Mouse (Mus musculus): ENCODE data around the gene Lix1. TPM values are rescaled to one million over a fixed set of nuclear protein-coding genes. Genes with fewer than 3 reads are reported as not detected.
"Not testable (repeated sequence)": the region's sequence is repeated elsewhere in the genome, so short reads cannot be mapped to it uniquely, and the experiment has no call there.

Gene Lix1
- polyA plus RNA-seq, 2 experiments: 0.14 to 0.16 TPM

DNA sequence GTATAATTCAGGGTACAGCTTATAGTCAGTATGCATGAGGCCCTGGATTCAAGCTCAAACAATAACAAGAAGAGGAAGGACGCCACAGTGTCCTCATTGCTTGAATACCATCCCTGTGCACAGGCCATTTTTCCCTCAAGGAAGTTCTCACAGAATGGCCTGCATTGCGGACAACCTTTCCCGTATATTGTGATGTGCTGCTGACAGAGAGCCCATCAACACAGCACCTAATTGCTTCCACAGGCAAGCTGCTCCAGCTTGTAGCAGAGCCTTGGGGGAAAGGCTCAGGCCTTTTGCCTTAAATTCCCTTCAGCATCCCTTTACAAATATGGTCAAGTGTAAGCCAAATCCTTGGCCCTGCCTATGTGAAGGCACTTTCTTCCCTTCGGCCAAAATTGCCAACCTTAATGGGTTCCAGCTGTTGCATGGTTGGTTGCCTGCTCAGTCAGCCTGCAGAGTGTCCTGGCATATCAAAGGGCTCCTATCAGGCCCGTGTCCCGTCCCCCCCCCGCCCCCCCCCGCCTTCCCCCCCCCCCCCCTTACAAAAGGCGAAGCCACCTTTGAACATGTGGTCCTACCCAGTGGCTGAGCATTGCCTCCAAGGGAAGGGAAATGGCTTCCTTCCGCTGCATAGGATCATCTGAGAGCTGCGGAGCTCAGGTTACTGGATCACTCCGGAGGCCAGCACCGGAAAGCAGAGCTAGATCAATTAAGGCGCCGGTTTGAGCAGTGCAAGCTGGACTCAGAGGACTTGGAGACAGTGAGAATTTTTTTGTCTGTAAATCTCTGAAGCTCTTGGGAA lies 88.5 kb downstream of the Lix1 start:
- no peak overlapping the region for H3K4me3 ChIP-seq (ENCODE audit: insufficient read depth in 1 of 2, low read depth in 2 of 2, low read length in 2 of 2)
- no peak overlapping the region for H3K4me2 ChIP-seq (ENCODE audit: low read depth)
- H3K36me3 ChIP-seq (replicated peaks; ENCODE audit: control insufficient read depth, insufficient read depth, low read depth): no peaks in the 10 kb centered on the region
- ATAC-seq (ENCODE audit: insufficient read depth) (no peak), DNase-seq (ENCODE audit: low read depth in 3 of 3, low spot score in 3 of 3) (no peak)
- TF ChIP-seq EP300 (IDR thresholded peaks at IDR 0.05; ENCODE audit: low read depth) (no peak), CTCF (IDR thresholded peaks at IDR 0.05; ENCODE audit: low read depth) (no peak)
- WGBS (ENCODE audit: insufficient replicate concordance): 47% methylated on average over 14 of the region's 15 CpGs
- no peak overlapping the region for H3K27ac ChIP-seq
- no peak overlapping the region for H3K9ac ChIP-seq (replicated peaks)
- no peaks in the 10 kb centered on the region for H3K4me1 ChIP-seq (replicated peaks; ENCODE audit: control insufficient read depth in 2 of 2, insufficient read depth in 2 of 2, low read length in 1 of 2)
- no peaks in the 10 kb centered on the region for H3K27me3 ChIP-seq (ENCODE audit: control insufficient read depth, insufficient read depth, low read length)
- H3K9me3 ChIP-seq (ENCODE audit: control insufficient read depth, low read length): no peaks in the 10 kb centered on the region

DNA sequence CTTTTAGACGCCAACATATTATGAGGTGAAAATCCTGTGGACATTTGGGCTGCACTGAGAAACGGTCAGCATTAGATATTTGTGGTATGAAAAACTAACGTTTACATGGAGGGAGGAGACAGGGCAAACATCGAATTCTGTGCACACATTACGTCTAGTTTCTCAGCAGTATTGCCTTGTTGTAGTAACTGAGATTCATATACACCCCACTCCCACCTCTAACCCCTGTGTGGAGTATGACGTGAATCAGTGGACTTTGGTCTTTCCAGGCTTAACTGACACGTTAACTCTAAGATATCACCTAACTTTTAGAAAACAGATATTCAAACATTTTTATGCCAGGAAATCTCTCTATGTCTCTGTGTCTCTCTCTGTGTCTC lies 89.1 kb downstream of the Lix1 start:
- TF ChIP-seq EP300 (IDR thresholded peaks at IDR 0.05; ENCODE audit: low read depth) (no peak), CTCF (IDR thresholded peaks at IDR 0.05; ENCODE audit: low read depth) (no peak)
- Histone ChIP-seq H3K9ac (replicated peaks) (no peak overlapping the region), H3K4me2 (ENCODE audit: low read depth) (no peak overlapping the region), H3K36me3 (replicated peaks; ENCODE audit: control insufficient read depth, insufficient read depth, low read depth) (no peaks in the 10 kb centered on the region), H3K4me3 (ENCODE audit: insufficient read depth in 1 of 2, low read depth in 2 of 2, low read length in 2 of 2) (no peak overlapping the region), H3K4me1 (replicated peaks; ENCODE audit: control insufficient read depth in 2 of 2, insufficient read depth in 2 of 2, low read length in 1 of 2) (no peaks in the 10 kb centered on the region), H3K9me3 (ENCODE audit: control insufficient read depth, low read length) (no peaks in the 10 kb centered on the region), H3K27ac (no peak overlapping the region), H3K27me3 (ENCODE audit: control insufficient read depth, insufficient read depth, low read length) (no peaks in the 10 kb centered on the region)
- ATAC-seq (ENCODE audit: insufficient read depth) (no peak), DNase-seq (ENCODE audit: low read depth in 3 of 3, low spot score in 3 of 3) (no peak)
- 56% methylated on average over 7 of the region's 7 CpGs for WGBS (ENCODE audit: insufficient replicate concordance)

DNA sequence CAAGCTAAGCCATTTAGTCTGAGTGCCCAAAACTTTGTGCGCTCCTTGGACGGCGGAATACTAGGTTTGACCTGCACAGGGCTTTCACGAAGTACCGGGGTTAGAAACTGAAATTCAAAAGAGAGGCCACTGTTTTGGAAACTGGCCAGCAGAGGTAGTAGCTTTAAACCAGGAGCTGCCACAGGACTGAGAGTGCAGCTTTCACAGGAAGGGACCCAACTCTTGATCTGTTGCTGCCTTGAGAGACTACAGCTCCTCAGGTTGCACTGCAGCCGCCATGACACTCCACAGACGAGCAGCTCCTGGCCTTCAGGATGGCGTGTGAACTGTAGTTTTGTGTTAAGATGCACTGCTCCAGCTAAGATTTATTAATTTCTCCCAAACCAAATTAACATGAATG lies 89.6 kb downstream of the Lix1 start:
- DNase-seq (ENCODE audit: low read depth in 3 of 3, low spot score in 3 of 3) (no peak), ATAC-seq (ENCODE audit: insufficient read depth) (no peak)
- Histone ChIP-seq H3K27me3 (ENCODE audit: control insufficient read depth, insufficient read depth, low read length) (no peaks in the 10 kb centered on the region), H3K4me3 (ENCODE audit: insufficient read depth in 1 of 2, low read depth in 2 of 2, low read length in 2 of 2) (no peak overlapping the region), H3K27ac (no peak overlapping the region), H3K9ac (replicated peaks) (no peak overlapping the region), H3K9me3 (ENCODE audit: control insufficient read depth, low read length) (no peaks in the 10 kb centered on the region), H3K4me2 (ENCODE audit: low read depth) (no peak overlapping the region), H3K4me1 (replicated peaks; ENCODE audit: control insufficient read depth in 2 of 2, insufficient read depth in 2 of 2, low read length in 1 of 2) (no peaks in the 10 kb centered on the region), H3K36me3 (replicated peaks; ENCODE audit: control insufficient read depth, insufficient read depth, low read depth) (no peaks in the 10 kb centered on the region)
- WGBS (ENCODE audit: insufficient replicate concordance): 74% methylated on average over 8 of the region's 8 CpGs
- TF ChIP-seq CTCF (IDR thresholded peaks at IDR 0.05; ENCODE audit: low read depth): no peak
- no peak for TF ChIP-seq EP300 (IDR thresholded peaks at IDR 0.05; ENCODE audit: low read depth)

DNA sequence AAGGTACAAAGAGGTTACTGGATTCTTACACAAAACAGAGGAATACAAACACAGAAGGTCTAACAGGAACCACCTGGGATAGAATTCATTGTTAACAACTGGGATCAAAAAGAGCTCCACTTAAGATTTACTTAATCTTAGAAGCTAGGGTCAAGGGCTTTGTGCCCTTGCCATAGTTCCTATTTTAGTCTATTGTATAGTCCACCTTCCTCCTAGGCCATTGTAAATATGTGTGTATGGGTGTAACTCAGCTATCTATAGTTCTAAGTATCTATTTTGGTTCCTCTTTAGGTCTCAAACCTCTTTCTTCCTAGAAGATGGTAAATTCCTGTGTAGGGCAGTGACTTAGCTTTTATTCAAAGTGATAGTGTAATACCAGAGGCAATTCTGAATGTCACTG lies 93.8 kb downstream of the Lix1 start:
- H3K9me3 ChIP-seq (ENCODE audit: control insufficient read depth, low read length); DNase-seq (ENCODE audit: low read depth in 3 of 3, low spot score in 3 of 3); H3K4me2 ChIP-seq (ENCODE audit: low read depth); H3K4me1 ChIP-seq (replicated peaks; ENCODE audit: control insufficient read depth in 2 of 2, insufficient read depth in 2 of 2, low read length in 1 of 2); H3K9ac ChIP-seq (replicated peaks); H3K27me3 ChIP-seq (ENCODE audit: control insufficient read depth, insufficient read depth, low read length); H3K27ac ChIP-seq; H3K36me3 ChIP-seq (replicated peaks; ENCODE audit: control insufficient read depth, insufficient read depth, low read depth); ATAC-seq (ENCODE audit: insufficient read depth); H3K4me3 ChIP-seq (ENCODE audit: insufficient read depth in 1 of 2, low read depth in 2 of 2, low read length in 2 of 2): not testable (repeated sequence)

DNA sequence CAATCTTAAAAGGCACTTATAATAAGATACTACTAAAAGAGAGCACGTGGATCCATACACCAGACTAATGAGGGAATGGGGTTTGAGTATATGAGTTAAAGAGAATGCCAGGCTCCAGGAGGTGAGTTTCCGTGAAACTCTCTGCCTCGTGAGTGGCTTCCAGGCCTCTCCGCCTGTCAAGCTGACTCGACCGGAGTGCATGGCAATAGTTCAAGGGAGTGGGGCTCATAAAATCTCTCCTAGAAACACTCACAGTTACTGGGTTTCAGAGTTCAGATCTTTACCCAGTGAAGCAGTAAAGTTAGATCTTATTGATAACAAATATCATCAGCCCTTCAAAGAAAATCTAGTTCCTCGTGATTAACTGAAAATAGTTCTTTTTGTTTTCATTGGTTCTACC lies 94.3 kb downstream of the Lix1 start:
- H3K4me2 ChIP-seq (ENCODE audit: low read depth): no peak overlapping the region
- no peaks in the 10 kb centered on the region for H3K9me3 ChIP-seq (ENCODE audit: control insufficient read depth, low read length)
- H3K4me1 ChIP-seq (replicated peaks; ENCODE audit: control insufficient read depth in 2 of 2, insufficient read depth in 2 of 2, low read length in 1 of 2): no peaks in the 10 kb centered on the region
- no peak overlapping the region for H3K9ac ChIP-seq (replicated peaks)
- no peak overlapping the region for H3K27ac ChIP-seq
- no peak overlapping the region for H3K4me3 ChIP-seq (ENCODE audit: insufficient read depth in 1 of 2, low read depth in 2 of 2, low read length in 2 of 2)
- H3K36me3 ChIP-seq (replicated peaks; ENCODE audit: control insufficient read depth, insufficient read depth, low read depth): no peaks in the 10 kb centered on the region
- no peaks in the 10 kb centered on the region for H3K27me3 ChIP-seq (ENCODE audit: control insufficient read depth, insufficient read depth, low read length)
- DNase-seq (ENCODE audit: low read depth in 3 of 3, low spot score in 3 of 3): no peak
- no peak for ATAC-seq (ENCODE audit: insufficient read depth)
- TF ChIP-seq EP300 (IDR thresholded peaks at IDR 0.05; ENCODE audit: low read depth) (no peak), CTCF (IDR thresholded peaks at IDR 0.05; ENCODE audit: low read depth) (no peak)
- 74% methylated on average over 7 of the region's 7 CpGs for WGBS (ENCODE audit: insufficient replicate concordance)

Measured in liver, embryonic 14.5 days (tissue).